Mouse (Mus musculus) heart, postnatal 4 days (tissue): ENCODE measurements around the gene Cpa3. TPM values are rescaled to one million over a fixed set of nuclear protein-coding genes. Genes with fewer than 3 reads are reported as not detected.
A peak's percentile ranks its signal among the peaks of the same experiment; 100 is the strongest.

Source experiments
- DNase-seq: peaks from one replicate; pipeline ENCODE4 v3.0.0; 2021
- total RNA-seq, 2 experiments: library from RNA; stranded (reverse); gene quantifications; 2 replicates each; pipeline ENCODE4 v1.2.3; 2021

The Cpa3 gene
- 1 to 10 TPM; 6.4 to 9.2 TPM for total RNA-seq

GRCm38 (mm10) chr3:20242050-20242449, at the start of gene Cpa3:
Cpa3 (minus strand) TSS chr3:20242181.
- no peak for DNase-seq

- no peak for DNase-seq
Measured at GRCm38 (mm10) chr3:20291370-20291769, 49.4 kb upstream of the Cpa3 start.

GRCm38 (mm10) chr3:20288761-20289160, 46.8 kb upstream of the Cpa3 start:
- no peak for DNase-seq

GRCm38 (mm10) chr3:20281796-20282195, 39.8 kb upstream of the Cpa3 start:
- DNase-seq, result no peak

- DNase-seq, result no peak
Measured at GRCm38 (mm10) chr3:20275633-20276032, 33.7 kb upstream of the Cpa3 start, which contains the start of gene Cpb1. Cpb1 (minus strand) TSS chr3:20275733.

GRCm38 (mm10) chr3:20254566-20255479, 12.8 kb upstream of the Cpa3 start:
- no peak for DNase-seq

- no peak for DNase-seq
Measured at GRCm38 (mm10) chr3:20243913-20244312, 1.9 kb upstream of the Cpa3 start.

- no peak for DNase-seq
Measured at GRCm38 (mm10) chr3:20239741-20240140, 2.2 kb downstream of the Cpa3 start.

GRCm38 (mm10) chr3:20236965-20237364, 5.0 kb downstream of the Cpa3 start:
- DNase-seq, result no peak

- DNase-seq, result no peak
Measured at GRCm38 (mm10) chr3:20229027-20229426, 13.0 kb downstream of the Cpa3 start.

- DNase-seq, result no peak
Measured at GRCm38 (mm10) chr3:20225429-20225828, 16.6 kb downstream of the Cpa3 start.

GRCm38 (mm10) chr3:20222926-20223698, 18.9 kb downstream of the Cpa3 start:
- no peak for DNase-seq

- no peak for DNase-seq
Measured at GRCm38 (mm10) chr3:20222136-20222535, 19.8 kb downstream of the Cpa3 start.

- peak; percentile 73 for DNase-seq
Measured at GRCm38 (mm10) chr3:20198869-20199268, 43.1 kb downstream of the Cpa3 start.

- DNase-seq, result no peak
Measured at GRCm38 (mm10) chr3:20197878-20198277, 44.1 kb downstream of the Cpa3 start.

GRCm38 (mm10) chr3:20188976-20189675, 52.9 kb downstream of the Cpa3 start:
- DNase-seq, result no peak

- no peak for DNase-seq
Measured at GRCm38 (mm10) chr3:20172394-20172793, 69.6 kb downstream of the Cpa3 start.

GRCm38 (mm10) chr3:20167487-20167886, 74.5 kb downstream of the Cpa3 start:
- no peak for DNase-seq
